Mouse (Mus musculus) layer of hippocampus, adult 18-20 months (tissue): ENCODE results near the gene Stac2. TPM values are rescaled to one million over a fixed set of nuclear protein-coding genes. Genes with fewer than 3 reads are reported as not detected.

Experiments
- DNase-seq, 2 experiments: peaks; one replicate each; pipeline ENCODE4 v3.0.0; 2022; ENCODE audit warnings: low spot score in 2 of 2
- long read RNA-seq: library from polyadenylated mRNA; stranded (forward); transcript quantifications from one replicate; pipeline ENCODE4 v2.0.0, GENCODE M21; 2021
- total RNA-seq, 2 experiments: library from RNA; stranded (reverse); gene quantifications; 2 replicates each; pipeline ENCODE4 v1.2.3; 2021

Stac2 gene
- total RNA-seq: 10 to 100 TPM; 45.7 to 55.2 TPM
- long read RNA-seq, transcript Stac2-201 (11 exons, 3,050 nt): major isoform, 14 of 21 reads
- long read RNA-seq, partial matches to known transcripts: 2 of 21 reads
- long read RNA-seq, other reads (novel, unspliced or antisense): 5 of 21 reads

DNA sequence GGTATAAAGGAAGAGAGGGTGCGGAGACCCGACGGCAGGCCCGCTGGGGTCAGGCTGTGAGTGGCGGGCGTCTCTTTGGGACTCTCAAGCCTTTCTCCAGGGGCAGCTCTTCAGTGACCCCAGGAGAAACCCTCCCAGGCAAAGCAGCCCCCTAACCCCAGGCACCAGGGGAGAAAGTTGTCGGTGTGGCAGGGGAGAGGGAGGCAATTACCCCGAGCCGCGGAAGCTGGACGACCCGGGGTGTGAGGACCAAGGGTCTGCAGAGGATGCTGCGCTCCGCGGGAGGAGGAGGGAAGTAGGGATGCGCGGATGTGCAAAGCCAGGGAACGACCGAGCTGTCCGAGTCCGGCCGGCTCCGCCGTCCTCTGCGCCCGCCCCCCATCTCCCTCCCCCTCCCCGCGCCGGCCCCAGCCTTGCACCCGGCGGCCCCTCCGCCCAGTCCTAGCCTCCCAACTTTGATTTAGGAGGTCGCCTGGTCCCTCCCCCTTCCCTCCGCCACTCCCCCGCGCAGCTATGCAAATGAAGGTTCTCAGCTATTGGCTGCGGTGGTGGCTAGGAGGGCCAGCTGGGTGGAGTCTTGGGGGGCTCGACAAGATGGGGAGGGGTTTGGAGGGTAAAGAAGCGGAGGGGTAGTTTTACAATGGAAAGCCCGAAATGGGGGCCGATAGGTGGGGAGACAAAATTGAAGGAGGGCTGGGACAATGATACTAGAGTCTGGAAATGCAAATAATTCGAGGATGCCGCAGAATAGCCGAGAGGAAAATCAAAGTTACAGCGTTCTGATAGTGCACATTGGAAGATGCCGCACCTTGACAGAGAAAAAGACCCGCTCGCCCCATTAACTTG lies at the start of gene Stac2:
Stac2 (minus strand) TSS at position 474 of the 846 bp plus-strand sequence.
- DNase-seq: peak; percentile 58 to 62

DNA sequence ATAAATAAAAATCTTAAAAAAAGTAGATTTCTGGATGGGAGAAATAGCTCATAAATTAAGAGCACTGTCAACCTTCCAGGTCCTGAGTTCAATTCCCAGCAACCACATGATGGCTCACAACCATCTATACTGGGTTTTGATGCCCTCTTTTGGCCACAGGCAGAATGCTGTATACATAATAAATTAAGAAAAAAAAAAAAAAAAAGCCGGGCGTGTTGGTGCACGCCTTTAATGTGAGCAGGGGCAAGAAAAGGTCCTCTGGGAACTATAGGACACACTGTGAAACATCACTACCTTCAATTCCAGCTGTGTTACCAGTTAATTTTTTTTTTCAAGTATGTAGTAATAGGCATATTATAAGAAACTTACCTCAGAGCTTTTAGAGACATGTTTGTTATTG lies 48.1 kb upstream of the Stac2 start:
- DNase-seq: no peak

DNA sequence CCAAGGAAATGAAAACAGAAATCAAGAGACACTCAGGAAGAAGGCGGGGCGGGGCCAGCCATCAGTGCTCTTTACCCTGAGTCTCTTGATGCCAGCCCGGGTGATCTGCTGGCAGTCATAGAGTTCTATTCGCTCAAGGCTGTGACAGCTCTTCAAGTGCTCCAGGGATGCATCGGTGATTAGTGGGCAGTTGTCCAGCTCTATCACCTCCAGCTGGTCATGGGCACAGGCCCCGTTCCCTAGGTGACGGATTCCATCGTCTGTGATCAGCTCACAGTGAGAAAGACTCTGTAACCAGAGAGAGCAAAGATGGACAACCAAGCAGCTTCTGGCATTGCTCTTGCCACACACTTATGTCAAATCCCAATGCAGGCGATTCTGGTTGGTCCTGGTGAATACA lies 37.3 kb upstream of the Stac2 start:
- DNase-seq: no peak

GRCm38 (mm10) chr11:98088224-98088623 lies 35.0 kb upstream of the Stac2 start:
- DNase-seq: no peak

DNA sequence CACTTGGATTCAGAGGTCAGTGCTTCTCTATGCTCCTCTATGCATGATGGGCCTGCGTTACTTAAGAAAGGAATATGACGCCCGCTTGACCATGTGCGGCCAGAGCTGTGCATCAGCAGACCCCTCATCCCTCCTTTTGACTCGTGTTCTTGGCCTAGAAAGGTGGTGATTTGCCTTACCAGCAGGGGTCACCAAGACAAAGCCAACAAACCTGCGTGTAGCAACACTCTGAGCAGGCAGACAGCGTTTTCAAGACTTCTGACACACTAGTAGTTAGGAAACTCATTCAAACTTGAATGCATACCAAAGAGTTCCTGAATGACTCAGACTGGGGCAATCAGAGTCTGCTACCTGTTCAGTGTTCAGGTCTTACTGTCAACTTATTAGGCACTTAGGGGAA lies 33.3 kb upstream of the Stac2 start:
- no peak for DNase-seq

- peak; percentile 42 to 72 for DNase-seq
Measured at GRCm38 (mm10) chr11:98086141-98086540, 32.9 kb upstream of the Stac2 start.

DNA sequence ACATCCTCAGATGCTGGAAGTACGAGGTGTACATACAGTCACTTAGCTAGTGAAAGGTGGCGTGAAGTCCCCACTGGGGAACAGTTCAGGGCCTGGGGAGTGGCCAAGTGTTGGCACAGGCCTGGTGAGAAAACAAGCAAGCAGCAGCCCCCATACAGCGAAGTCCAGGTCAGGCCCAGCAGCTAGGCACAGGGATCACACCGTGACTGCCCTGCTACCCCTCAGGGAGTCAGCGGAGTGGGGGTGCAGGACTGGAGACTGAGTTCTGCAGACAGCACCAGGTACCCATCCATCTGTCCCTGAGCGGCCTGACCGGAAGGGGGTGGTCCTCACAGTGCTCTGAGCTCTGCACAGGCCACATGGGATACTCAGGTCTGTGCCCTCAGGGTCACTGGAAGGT lies 29.5 kb upstream of the Stac2 start:
- DNase-seq: no peak

DNA sequence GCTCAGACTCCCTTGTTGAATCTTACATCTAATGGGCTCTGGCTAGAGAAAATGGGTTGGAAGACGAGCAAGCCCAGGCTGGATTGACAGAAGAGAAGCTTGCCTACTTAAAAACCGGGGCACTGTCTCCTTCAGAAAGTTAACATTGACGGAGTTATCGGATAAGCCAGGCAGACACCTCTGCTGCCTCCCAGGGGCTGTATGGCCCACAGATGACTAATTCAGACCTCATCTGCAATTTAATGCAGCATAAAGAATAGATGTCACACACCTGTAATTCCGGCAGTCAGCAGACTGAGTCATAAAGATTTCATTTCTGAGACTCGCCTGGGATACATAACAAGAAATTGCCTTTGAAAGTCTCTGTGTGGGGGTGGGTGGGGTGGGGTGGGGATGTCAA lies 27.2 kb upstream of the Stac2 start:
- DNase-seq: no peak

- DNase-seq: no peak
Measured at GRCm38 (mm10) chr11:98077086-98077485, 23.8 kb upstream of the Stac2 start.

- peak; percentile 77 to 95 for DNase-seq
Measured at GRCm38 (mm10) chr11:98075195-98075808, 22.0 kb upstream of the Stac2 start.

GRCm38 (mm10) chr11:98073442-98073841 lies 20.2 kb upstream of the Stac2 start:
- no peak for DNase-seq

GRCm38 (mm10) chr11:98067255-98067654 lies 14.0 kb upstream of the Stac2 start:
- no peak for DNase-seq

GRCm38 (mm10) chr11:98066201-98066600 lies 12.9 kb upstream of the Stac2 start:
- no peak for DNase-seq

DNA sequence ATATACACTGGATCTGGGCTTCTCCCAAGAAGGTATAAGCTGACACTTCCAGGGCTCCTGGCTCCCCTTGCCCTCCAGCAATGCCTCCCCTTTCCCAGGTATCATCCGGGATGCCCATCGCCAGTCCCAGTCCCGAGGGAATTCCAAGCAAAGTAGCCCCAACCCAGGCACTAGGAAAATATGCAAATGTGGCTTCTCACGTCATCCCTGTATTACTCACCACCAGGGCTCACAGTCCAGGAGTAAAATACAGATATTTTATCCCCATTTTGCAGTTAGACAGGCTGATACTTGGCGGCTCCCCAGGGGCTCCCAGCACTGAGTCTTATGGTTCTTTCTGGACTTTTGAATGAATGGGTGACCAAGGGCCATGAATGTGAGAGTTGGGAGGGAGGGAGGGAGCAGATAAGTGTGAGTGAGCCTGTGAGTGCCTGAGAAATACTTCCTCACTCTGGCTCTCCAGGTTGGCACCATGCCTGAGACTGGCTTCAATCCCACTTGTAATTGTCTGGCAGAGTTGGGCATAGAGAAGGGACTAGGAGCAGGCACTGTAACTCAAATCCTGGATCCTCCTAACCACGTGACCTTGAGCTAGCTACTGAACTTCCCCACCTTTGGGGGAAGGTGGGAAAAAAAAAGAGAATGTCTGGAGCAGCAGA lies 8.8 kb upstream of the Stac2 start:
- peak in 1 of 2 experiments; percentile 55 for DNase-seq

DNA sequence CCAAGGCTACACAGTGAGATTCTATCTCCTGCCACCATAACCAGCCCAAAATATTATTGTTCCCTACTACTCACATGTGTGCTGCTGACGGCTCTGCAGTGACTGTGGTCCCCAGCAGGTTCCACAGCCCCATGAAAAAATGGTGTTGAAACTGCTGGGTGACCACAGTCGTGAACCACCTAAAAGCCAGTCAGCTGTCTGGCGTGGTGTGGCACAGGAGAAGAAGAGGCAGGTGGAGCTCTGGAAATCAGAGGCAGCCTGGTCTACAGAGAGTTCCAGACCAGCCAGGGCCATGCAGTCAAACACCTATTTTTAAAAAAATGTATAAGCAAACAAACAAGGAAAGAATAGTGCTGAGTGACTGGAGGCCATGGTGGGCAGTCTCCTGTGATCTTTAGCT lies 8.2 kb upstream of the Stac2 start:
- no peak for DNase-seq

GRCm38 (mm10) chr11:98060104-98060692 lies 6.9 kb upstream of the Stac2 start:
- peak in 1 of 2 experiments; percentile 57 for DNase-seq

GRCm38 (mm10) chr11:98059662-98060061 lies 6.4 kb upstream of the Stac2 start:
- peak in 1 of 2 experiments; percentile 42 for DNase-seq

DNA sequence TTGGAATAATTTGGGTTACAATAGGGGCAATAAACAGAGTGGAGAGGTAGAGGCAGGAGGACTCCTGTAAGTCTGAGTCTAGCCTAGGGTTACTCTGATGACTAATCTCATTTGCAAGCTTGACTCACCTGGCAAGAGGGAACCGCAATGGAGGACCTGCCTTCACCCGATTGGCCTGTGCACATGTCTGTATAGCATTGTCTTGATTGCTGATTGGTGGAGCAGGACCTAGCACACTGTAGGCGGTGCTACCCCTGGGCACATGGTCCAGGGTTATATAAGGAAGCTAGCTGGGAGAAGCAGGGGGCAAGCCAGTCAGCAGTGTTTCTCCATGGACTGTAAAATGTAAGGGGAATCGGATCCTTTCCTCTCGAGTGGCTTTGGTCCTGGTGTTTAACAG lies 4.7 kb upstream of the Stac2 start:
- DNase-seq: no peak

GRCm38 (mm10) chr11:98057466-98057865 lies 4.2 kb upstream of the Stac2 start:
- no peak for DNase-seq

GRCm38 (mm10) chr11:98052129-98052988 lies 903 bp downstream of the Stac2 start:
- DNase-seq: no peak
